Mouse (Mus musculus): ENCODE data around the gene Edc3.

- TF ChIP-seq POLR2A (IDR thresholded peaks at IDR 0.05; ENCODE audit: insufficient read depth, low read depth, low read length) (no peak), CTCF (IDR thresholded peaks at IDR 0.05) (no peak)
Observed at GRCm38 (mm10) chr9:57688606-57689005, 19.7 kb upstream of the Edc3 start.
